Mouse (Mus musculus) layer of hippocampus, postnatal 25 days (tissue): ENCODE results near the gene Ergic3. TPM values are rescaled to one million over a fixed set of nuclear protein-coding genes. Genes with fewer than 3 reads are reported as not detected.

ENCODE experiments used
- DNase-seq, 2 experiments: peaks; one replicate each; pipeline ENCODE4 v3.0.0; 2022; ENCODE audit warnings: mixed read lengths in 2 of 2, low spot score in 1 of 2; ENCODE audit errors: extremely low spot score in 1 of 2
- total RNA-seq, 2 experiments: library from RNA; stranded (reverse); gene quantifications; 2 replicates each; pipeline ENCODE4 v1.2.3; 2021

The Ergic3 gene
- total RNA-seq = 100 to 1,000 TPM; 174 to 223 TPM

DNA sequence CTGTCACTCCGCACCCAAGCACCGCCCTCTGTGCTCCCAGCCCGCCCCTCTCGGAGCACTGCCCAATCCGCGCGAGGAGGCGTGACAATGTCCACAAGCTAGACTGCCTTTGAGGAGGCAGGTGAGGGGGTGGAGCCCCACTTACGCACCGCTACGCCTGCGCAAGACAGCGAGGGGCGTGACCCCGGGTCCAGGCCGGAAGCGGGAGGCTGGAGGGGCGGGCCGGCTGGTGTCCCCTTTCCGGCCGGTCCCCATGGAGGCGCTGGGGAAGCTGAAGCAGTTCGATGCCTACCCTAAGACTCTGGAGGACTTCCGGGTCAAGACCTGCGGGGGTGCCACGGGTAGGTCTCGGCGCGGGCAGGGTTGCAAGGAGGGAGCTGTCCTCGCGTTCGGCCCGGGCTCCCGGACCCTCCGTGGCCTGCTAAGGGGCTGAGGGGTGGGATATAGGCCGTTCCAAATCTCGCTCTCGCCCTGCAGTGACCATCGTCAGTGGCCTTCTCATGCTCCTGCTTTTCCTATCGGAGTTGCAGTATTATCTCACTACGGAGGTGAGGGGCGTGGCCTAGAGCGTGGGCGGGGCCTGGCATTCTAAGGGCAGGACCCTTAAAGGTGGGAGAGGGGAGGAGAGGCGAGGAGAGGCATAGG lies at the start of gene Ergic3, which contains the start of gene 6430550D23Rik:
TSS of gene Ergic3 (plus strand) at position 158 of the 645 bp plus-strand sequence.
TSS of gene 6430550D23Rik (minus strand) at position 90 of the 645 bp plus-strand sequence.
- peak; percentile 82 to 84 for DNase-seq

DNA sequence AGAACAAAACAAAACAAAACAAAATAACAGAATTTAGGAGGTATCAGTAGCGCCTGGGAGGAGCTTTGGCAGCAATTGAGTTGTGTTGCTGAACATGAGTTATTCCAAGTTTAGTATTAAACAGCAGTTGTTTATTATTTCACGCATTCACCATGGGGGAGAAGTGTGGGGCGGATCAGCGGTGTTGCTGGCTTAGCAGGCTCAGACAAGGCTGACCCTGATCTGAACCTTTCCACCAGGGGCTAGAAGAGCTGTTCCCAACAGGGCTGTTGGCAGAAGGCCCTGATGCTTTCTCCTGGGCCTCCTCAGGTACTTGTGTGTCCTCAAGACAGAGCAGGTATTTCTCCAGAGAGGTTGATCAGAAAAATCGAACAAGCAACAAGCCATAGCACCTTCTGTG lies 47.9 kb upstream of the Ergic3 start:
- DNase-seq = no peak

DNA sequence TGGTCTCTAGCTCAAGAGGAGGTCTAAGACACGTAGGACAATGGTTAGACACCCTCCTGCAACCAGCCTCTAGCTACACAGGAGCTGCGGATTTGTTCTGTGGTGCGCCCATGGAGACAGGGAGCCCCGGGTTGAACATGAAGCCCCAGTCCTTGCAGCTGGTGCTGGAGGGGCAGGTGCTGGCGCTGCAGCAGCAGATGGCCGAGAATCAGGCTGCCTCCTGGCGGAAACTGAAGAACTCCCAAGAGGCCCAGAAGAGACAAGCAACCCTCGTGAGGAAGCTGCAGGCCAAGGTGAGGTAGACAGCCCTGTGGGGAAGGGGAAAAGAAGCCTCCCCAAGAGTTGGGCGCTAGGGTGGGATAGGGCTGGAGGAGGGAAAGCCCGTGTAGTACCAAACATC lies 46.0 kb upstream of the Ergic3 start:
- no peak for DNase-seq

DNA sequence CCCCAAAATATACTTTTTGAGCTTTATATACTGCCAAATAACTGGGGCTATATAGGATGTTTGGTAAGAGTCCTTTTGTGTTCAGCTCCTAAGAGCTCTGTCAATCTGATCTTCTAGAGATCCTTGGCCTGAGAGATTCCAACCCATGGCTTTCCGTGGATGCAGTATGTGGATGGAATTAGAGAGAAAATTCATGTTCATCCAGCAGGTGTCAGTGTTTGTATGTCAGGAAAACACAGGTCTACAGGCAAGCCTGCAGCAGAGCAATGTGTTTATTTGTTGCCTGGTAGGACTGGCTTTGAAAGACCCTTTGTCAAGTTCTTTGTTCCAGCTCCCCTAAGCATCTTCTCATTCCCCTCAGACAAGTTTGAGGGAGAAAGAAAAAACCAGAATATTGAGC lies 44.9 kb upstream of the Ergic3 start:
- no peak for DNase-seq

DNA sequence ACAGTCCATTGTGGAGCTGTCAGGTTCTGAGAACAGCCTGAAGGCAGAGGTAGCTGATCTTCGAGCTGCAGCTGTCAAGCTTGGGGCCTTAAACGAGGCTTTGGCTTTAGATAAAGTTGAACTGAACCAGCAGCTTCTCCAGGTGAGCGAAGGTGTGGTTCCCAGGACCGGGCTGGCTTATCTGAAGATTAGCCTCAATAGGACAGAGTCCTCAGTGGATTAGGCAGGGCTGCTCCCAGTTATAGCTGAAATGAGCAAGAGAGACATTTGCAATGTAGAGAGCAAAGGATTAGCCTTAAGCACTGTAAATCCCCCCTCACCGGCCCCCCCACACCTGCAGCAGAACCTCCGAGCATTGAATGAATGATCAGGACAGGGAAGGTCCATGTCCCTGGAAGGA lies 34.5 kb upstream of the Ergic3 start:
- no peak for DNase-seq

DNA sequence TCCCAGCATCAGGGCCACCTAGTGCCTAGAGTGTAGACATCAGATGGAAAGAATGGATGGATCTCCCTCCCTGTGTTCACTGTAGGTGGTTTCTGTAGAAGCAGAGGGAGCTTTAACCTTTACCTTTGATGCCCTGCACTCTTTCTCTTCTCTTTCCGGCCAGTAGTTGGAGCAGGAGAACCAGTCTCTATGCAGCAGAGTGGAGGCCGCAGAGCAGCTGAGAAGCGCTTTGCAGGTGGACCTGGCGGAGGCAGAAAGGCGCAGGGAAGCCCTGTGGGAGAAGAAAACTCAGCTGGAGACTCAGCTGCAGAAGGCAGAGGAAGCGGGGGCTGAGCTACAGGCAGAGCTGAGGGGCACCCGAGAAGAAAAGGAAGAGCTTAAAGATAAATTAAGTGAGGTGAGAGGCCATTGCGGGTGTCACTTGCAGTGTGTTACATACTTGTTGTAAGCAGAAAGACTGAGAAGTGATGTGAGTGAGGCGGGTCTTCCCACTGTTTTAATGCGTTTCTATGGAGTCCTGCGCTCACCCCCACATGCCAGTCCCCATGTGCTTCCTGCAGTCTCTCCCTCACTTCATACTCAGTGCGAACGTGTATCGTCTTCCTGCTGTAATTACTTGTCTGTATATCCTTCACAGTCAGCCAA lies 33.6 kb upstream of the Ergic3 start:
- no peak for DNase-seq

DNA sequence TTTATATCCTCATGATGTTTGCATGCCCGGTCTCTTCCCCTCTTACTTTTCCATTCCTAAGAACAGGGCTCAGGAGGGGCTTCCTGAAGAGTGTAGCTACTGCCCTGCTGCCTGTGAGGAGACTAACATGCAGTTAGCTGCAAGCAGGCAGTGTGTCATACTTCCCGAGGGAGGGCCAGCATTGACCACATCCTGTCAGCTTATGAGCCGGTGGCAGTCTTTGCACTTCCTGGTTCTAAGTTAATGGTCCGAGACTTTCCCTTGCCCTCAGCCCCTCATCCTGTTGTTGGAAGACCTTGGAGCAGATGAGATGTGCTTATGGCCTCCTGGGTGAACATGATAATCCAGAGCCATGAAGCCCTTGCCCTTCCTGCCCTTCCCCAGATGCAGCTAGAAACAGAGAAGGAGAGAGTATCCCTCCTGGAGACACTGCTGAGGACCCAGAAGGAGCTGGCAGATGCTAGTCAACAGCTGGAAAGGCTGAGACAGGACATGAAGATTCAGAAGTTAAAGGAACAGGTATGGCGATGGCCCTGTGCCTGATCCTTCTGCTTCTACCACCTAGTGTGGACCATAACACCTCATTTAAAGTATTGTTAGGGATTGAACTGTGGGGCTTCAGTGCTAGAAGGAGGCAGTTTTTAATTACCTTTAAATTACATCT lies 28.4 kb upstream of the Ergic3 start:
- DNase-seq = no peak

DNA sequence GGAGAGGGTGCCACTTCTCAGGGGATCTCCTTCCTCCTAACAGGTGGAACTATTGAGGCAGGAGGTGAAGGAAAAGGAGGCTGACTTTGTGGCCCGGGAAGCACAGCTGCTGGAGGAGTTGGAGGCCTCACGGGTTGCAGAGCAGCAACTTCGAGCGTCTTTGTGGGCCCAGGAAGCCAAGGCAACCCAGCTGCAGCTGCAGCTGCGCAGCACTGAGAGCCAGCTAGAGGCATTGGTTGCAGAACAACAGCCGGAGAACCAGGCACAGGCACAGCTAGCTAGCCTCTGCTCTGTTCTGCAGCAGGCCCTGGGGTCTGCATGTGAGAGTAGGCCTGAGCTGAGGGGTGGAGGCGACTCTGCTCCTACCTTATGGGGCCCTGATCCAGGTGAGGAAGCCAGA lies 22.1 kb upstream of the Ergic3 start:
- no peak for DNase-seq

DNA sequence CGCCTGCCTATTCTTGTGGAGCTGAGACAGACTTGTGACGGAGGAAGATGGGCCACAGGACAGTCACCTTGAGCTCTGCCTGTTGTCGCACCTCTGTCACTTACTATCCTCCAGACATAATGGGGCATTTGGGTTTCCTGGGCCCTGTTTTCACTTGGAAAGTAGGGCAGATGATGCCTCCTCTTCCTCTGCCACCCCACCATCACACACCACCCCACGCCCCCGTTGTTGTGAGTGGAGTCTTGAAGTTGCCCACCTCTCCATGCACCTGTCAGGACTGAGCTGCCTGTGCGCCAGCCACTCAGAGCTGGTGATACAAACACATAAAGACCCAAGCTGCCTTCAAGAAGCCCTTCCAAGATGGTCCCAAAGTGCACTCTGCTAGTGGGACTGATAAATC lies 20.7 kb upstream of the Ergic3 start:
- DNase-seq = no peak

DNA sequence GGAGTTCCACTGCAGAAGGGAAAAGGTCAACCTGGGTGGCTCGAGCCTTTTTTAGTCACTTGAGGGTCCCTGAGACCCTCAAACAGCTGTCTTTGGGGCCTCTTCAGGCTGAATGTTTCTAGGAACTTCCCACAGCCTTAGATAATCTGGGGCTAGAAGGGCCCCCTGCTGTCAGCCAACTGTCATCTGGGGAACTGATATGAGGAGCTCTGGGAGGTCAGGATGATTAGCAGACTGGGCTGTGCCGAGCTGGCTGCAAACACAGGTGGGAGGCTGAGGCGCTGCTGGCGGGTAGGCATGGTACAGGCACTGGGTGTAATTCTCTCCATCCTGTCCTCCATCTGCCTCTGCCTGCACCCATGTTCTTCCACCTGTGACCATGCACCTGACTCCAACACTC lies 18.8 kb upstream of the Ergic3 start:
- DNase-seq = no peak

DNA sequence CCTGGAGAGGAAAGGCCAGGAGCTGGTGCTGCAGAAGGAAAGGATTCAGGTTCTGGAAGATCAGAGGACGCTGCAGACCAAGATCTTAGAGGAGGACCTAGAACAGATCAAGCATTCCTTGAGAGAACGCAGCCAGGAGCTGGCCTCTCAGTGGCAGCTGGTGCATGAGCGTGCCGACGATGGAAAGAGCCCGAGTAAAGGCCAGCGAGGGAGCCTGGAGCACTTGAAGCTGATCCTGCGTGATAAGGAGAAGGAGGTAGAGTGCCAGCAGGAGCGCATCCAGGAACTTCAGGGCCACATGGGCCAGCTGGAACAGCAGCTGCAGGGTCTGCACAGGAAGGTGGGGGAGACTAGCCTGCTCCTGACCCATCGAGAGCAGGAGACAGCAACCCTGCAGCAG lies 16.7 kb upstream of the Ergic3 start:
- DNase-seq = no peak

DNA sequence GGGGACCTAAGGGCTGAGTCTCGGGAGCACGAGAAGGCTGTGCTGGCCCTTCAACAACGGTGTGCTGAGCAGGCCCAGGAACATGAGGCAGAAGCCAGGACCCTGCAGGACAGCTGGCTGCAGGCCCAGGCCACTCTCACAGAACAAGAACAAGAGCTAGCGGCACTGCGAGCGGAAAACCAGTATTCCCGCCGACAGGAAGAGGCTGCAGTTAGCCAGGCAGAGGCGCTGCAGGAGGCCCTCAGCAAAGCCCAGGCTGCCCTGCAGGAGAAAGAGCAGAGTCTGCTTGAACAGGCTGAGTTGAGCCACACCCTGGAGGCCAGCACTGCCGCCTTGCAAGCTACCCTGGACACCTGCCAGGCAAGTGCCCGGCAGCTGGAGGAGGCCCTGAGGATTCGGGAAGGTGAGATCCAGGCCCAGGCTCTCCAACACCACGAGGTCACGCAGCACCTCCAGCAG lies 16.0 kb upstream of the Ergic3 start:
- peak in 1 of 2 experiments; percentile 48 for DNase-seq

DNA sequence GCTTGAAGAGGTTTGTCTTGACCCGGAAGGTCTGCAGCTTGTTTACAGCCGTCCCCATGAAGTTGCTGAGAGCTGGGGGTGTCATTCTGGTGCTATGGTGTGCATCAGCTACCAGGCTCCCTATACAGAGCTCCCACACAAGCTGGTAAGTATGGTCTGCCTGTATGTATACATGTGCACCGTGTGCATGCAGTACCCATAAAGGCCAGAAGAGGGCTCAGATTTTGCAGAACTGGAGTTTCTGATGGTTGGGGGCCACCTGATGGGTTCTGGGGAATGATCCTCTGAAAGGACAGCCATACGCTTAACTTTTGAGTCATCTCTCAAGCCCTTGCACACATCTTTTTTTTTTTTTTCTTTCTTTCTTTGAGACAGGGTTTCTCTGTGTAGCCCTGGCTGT lies 2.5 kb upstream of the Ergic3 start:
- DNase-seq = no peak

DNA sequence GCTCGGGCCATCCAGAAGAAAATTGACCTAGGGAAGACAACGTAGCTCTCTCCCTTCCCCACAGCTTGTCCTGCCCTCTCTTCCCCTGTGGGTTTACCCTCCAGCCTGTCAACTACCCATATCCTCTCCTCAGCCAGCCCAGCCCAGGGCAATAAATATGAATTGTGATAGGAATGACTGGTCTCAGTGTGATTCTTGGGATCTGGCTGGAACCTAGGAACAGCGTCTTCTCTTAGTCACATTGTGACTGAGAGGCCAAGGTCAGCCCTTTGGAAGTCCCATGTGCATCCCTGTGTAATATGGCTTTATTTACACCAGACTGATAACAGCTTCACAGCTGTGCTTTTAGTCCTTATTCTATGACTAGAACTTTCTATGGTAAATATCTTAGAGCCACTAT lies 10.3 kb downstream of the Ergic3 start:
- no peak for DNase-seq

DNA sequence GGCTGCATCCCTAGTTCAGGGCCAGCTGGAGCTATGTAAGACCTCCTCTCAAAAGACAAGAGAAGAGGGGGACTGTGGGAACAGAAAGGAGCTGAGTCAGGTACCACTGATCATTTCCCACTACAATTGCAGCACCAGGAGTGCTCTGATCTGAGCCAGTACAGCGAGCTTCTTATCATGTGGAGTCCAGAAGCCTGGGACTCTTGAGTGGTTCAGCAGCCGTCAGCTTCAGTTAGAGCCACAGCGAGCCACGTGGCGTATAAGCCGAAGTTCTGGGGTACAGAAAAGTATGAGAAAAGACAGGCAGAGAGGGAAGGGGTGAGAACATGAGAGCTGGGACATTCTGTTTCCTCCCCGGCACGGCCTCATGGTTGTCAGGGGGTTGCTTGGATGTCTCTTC lies 13.4 kb downstream of the Ergic3 start:
- no peak for DNase-seq

DNA sequence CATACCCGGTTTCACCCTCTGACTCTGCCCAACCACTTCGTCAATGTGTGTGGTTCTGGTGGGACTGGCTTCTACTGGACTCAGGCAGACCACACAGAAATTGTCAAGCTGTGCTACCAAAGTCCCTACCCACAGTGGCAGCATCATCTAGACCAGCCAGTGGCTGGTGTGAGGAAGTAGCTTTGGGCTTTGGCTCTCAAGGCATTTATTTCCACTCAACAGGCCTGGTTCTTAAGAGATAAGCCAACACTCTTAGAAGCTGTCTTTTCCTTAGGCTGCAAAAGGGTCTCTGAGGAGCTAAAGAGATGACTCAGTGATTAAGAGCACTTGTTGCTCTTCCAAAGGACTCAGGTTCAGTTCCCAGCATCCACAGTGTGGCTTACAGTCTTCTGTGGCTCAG lies 13.9 kb downstream of the Ergic3 start:
- no peak for DNase-seq

DNA sequence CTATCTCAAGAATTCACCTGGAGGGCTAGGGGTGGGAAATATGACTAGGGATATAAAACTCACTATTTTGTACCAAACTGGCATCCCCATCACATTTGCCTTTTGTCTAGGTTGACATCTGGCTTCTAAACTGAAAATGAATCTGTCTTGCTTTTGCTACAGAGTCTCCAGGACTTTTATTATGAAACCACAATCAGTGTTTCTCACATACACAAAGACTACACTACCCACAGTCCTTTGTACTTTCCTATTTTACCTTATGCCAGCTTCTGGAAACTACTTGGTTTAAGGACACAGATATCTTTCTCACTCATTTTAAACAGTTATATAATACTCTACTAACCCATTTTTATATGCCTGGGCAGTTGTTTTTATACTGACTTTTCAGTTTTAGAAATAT lies 17.6 kb downstream of the Ergic3 start:
- no peak for DNase-seq

DNA sequence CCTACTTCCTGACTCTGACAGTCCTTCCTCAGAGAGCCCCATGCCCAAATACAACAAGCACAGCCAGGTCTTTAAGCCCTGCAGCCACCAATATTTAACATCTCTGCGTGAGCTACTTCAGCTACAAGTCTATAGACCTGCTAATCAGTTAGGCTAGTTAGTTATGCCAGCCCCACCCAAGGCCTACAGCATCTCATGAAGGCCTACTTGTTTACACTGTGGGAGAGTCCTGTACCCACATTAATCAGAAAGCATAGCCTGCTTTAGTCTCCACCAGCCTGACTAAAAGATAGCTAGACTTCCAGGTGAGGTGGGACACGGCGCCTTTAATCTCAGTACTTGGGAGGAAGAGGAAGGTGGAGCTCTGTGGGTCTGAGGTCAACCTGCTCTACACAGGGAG lies 31.5 kb downstream of the Ergic3 start:
- DNase-seq = no peak

DNA sequence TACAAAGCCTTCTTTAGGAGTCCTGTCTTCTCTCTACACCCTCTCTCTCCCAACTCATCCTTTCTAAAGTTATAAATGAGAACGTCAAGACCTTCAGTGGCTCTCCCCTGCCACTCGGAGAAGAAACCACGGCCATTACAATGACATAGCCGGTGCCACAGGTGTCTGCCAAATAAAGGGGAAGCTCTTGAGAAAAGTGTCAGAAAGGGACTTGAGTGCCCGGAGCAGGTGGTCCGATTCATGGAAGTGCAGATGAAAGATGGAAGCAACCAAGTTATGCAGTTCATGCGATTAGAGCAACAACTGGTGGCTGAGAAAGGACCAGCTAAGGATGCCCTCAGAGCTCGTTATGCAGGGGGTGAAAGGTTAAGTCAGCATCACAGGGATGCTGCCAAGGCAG lies 35.1 kb downstream of the Ergic3 start:
- DNase-seq = no peak

DNA sequence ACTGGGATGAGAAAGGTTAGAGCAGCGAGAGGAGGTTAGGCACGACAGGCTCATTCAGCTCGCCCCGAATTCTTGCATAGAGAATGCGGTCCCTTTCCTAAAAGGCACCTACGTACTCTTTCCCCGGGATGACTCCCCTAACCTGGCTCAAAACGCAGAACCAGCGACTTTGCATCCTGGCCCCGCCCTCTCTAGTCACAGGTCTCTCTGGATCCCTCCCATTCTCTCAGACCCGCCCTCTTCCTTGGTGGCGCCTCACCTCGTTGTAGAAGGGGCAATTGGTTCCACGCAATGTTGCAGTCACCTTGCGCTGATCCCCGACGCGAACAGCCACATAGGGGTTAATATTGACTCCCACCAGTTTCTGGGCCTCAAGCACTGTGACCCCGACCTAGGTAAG lies 40.1 kb downstream of the Ergic3 start:
- no peak for DNase-seq

DNA sequence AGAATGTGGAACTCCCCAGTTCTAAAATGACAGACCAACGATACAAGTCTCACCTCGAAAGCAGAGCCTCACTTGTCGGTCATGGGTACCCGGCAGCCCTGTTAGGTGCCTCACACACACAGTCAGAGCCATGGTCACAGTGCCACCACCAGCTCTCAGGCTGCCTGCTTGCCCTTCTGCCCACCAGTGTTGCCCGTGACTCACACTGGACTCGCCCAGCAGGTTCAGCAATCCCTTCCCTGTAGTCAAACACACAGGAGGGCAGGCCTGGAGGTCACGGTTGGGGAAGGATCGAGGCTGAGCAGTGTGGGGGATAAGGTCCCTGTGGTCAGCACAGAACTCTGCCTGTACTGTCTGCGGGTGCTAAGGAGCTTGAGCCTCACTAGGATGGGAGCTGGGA lies 45.0 kb downstream of the Ergic3 start, which contains the start of gene Fer1l4:
TSS of gene Fer1l4 (minus strand) at position 132 of the 400 bp plus-strand sequence.
- no peak for DNase-seq
